Mouse (Mus musculus) liver, adult (tissue): Measurements from ENCODE around the gene Fam204a.

Experiments
- GATA4 ChIP-seq: IDR thresholded peaks from 2 replicates; pipeline ENCODE4 v1.6.1; 2014; ENCODE audit warnings: mild to moderate bottlenecking, low read length; ENCODE audit not compliant: insufficient replicate concordance

Gene Fam204a

GRCm38 (mm10) chr19:60225899-60226844 is at the start of gene Fam204a:
Fam204a (minus strand) TSS chr19:60226701.
- TF ChIP-seq GATA4 = no peak

- TF ChIP-seq GATA4 = no peak
Observed at GRCm38 (mm10) chr19:60265789-60266188, 39.3 kb upstream of the Fam204a start.

- TF ChIP-seq GATA4 = no peak
Observed at GRCm38 (mm10) chr19:60260689-60261088, 34.2 kb upstream of the Fam204a start.

GRCm38 (mm10) chr19:60252021-60252420 is 25.5 kb upstream of the Fam204a start:
- no peak for TF ChIP-seq GATA4

GRCm38 (mm10) chr19:60251197-60251596 is 24.7 kb upstream of the Fam204a start:
- TF ChIP-seq GATA4 = no peak

- TF ChIP-seq GATA4 = no peak
Observed at GRCm38 (mm10) chr19:60245250-60245649, 18.7 kb upstream of the Fam204a start.

GRCm38 (mm10) chr19:60242620-60243019 is 16.1 kb upstream of the Fam204a start:
- no peak for TF ChIP-seq GATA4

- TF ChIP-seq GATA4 = no peak
Observed at GRCm38 (mm10) chr19:60241916-60242602, 15.6 kb upstream of the Fam204a start.

- no peak for TF ChIP-seq GATA4
Observed at GRCm38 (mm10) chr19:60231542-60231941, 5.0 kb upstream of the Fam204a start.

- TF ChIP-seq GATA4 = no peak
Observed at GRCm38 (mm10) chr19:60226845-60227235, 339 bp upstream of the Fam204a start.

- no peak for TF ChIP-seq GATA4
Observed at GRCm38 (mm10) chr19:60219395-60219794, 7.1 kb downstream of the Fam204a start.

- no peak for TF ChIP-seq GATA4
Observed at GRCm38 (mm10) chr19:60217985-60218384, 8.5 kb downstream of the Fam204a start.

GRCm38 (mm10) chr19:60208173-60208572 is 18.3 kb downstream of the Fam204a start:
- no peak for TF ChIP-seq GATA4

- TF ChIP-seq GATA4 = no peak
Observed at GRCm38 (mm10) chr19:60204176-60204575, 22.3 kb downstream of the Fam204a start.

- no peak for TF ChIP-seq GATA4
Observed at GRCm38 (mm10) chr19:60200294-60200693, 26.2 kb downstream of the Fam204a start.

GRCm38 (mm10) chr19:60199152-60199551 is 27.3 kb downstream of the Fam204a start:
- TF ChIP-seq GATA4 = no peak
